Mouse (Mus musculus): Measurements from ENCODE around the gene Adam8.

GRCm38 (mm10) chr7:139944291-139945240 is 47.8 kb downstream of the Adam8 start:
- no peak for TF ChIP-seq POLR2A (IDR thresholded peaks at IDR 0.05; ENCODE audit: low read depth, low read length)
- TF ChIP-seq CTCF (IDR thresholded peaks at IDR 0.05; ENCODE audit: extremely low read depth, insufficient read depth, insufficient read length, insufficient replicate concordance) = no peak
